Mouse (Mus musculus) right cerebral cortex, postnatal 10 days (tissue): ENCODE results near the gene Wnt6.
"Not testable (repeated sequence)": the region's sequence is repeated elsewhere in the genome, so short reads cannot be mapped to it uniquely, and the experiment has no call there.

Experiments
- DNase-seq, 2 experiments: peaks; one replicate each; pipeline ENCODE4 v3.0.0; 2021; ENCODE audit warnings: low spot score in 2 of 2

The Wnt6 gene

GRCm38 (mm10) chr1:74806360-74807311 lies 34.9 kb downstream of the Wnt6 start:
- peak; percentile 78 to 86 for DNase-seq

DNA sequence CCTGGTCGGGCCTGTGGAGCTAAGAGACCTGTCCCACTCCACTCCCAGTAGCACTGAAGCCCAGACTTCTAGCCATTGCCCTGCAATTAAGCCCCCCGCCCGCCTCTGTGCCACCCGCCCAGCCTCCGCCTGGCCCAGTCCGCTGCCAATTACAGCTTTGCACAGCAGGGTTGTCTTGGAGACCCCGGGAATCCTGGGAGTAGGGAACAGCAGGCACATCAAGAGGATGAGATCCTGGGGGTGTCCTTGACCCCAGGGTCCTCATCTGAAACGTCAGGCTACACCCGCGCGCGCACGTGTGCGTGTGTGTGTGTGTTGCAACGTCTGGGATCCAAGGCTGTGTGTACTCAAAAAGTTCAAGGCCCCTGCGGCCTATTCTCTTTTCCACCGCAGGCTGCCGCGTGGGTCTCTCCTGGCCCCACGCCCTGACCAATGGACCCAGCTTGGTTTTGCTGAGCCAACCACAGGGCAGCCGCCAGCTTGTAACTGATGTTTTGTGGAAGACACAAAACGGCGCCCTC lies 35.9 kb downstream of the Wnt6 start:
- peak in 1 of 2 experiments; percentile 54 for DNase-seq

DNA sequence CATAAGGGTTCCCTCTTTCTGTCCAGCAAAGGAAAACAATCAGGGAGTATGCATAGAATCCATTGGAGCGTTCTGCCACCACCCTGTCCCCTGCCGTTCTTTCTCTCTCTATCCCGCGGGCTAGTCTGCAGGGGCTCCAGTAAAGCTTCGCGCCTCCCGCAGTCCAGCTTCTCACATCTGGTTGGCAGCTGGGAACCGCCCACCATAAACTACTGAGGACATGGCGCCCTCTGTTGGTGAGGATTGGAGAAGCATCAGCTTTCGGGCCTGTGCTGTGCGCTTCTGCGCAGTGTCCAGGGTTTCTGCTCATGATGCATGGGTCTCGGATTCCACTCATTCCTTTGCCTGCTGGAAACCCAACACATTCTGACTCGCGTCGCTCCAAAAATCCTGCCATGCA lies 36.4 kb downstream of the Wnt6 start:
- DNase-seq = peak; percentile 92 to 93

- DNase-seq = no peak
Observed at GRCm38 (mm10) chr1:74809007-74809406, 37.3 kb downstream of the Wnt6 start.

DNA sequence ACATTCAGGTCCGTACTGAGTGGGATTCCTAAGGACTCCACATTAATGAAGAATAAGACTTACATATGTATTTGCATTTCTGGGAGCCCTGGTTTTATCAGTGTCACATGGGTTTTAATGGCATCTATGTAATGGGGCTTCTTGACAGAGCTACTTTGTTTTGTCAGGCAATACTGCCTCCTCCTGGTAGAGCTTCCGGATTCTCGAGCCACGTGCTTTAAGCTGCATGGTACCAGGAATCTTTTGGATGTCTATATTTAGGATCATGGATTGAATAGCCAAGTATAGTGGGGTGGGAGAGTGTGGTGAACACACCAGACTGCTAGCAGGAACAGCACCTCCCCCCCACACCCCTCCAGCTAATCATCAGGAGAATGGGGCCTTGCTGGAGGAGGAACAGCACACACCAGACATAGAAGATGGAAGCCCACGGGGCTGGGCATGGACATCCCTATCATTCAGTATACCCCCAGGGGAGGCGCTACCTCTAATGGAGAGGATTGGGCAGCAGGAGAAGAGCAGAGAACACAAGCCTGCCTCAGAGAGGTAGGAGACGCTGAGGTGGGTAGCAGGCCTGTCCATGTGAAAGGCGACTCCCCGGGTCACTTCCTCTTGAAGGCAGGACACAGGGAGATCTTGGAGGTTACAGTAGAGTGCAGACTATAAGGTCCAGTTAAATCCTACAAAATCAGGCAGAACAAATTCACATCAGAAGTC lies 43.4 kb downstream of the Wnt6 start:
- DNase-seq = no peak

- DNase-seq = not testable (repeated sequence)
Observed at GRCm38 (mm10) chr1:74815965-74816364, 44.3 kb downstream of the Wnt6 start.

DNA sequence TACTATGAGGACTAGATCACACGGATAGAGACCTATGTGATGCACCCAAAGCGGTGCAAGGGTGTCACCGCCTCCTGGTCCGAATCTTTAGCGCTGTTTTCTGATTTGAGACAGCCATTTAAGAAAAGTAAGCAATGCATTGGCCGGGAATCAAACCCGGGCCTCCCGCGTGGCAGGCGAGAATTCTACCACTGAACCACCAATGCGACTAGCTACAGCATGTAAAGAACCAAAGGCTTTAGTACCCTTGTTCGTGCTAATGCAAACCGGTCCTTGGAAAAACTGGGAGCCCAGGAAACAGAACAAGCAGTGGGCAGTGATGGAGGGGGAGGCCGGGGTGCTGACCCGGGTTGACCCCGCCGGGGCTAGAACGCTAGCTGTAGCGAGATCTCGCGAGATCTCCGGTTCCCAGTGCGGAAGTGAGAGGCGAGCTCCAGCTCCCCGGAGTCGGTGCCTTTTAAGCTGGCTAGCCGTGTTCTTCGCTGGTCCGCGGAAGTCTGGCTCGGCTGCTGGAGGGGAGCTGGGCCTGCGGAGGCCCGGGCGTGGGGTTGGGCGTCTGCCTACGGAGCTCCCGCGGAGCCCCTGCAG lies 45.0 kb downstream of the Wnt6 start:
- peak; percentile 95 to 96 for DNase-seq

GRCm38 (mm10) chr1:74817219-74817618 lies 45.5 kb downstream of the Wnt6 start:
- no peak for DNase-seq

GRCm38 (mm10) chr1:74818509-74818908 lies 46.8 kb downstream of the Wnt6 start:
- DNase-seq = no peak

DNA sequence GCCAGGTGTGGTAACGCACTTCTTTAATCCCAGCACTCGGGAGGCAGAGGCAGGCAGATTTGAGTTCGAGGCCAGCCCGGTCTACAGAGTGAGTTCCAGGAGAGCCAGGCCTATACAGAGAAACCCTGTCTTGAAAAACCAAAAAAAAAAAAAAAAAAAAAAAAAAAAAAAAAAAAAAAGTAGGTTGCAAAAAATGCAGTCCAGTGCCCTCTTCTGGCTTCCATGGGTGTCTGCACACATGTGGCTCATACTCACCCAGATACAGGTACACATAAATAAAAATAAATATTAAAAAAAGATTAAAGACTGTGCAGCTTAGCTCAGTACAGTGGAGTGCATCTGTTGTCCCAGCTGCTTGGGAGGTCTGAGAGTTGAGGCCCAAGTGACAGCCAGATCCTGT lies 51.9 kb downstream of the Wnt6 start:
- DNase-seq = not testable (repeated sequence)

- peak; percentile 78 to 91 for DNase-seq
Observed at GRCm38 (mm10) chr1:74824518-74825302, 53.0 kb downstream of the Wnt6 start.

DNA sequence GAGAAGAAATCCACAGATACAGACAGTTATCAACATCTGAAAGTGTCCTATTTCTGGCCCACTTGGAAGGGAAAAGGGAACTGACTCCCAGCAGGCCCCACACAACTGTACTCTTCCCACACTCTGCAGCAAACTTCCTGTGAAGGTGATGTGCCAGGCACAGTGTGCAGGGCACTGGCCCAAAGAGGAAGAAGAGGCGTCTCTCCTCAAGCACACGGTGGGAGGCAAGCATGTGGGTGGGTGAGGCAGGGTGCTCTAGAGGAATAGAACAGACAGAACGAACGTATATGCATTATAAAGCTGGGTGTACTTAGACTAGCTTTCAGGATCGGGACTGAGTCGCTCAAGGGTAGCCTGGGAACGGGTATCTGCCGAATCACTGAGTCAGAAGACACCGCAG lies 58.4 kb downstream of the Wnt6 start:
- DNase-seq = no peak

DNA sequence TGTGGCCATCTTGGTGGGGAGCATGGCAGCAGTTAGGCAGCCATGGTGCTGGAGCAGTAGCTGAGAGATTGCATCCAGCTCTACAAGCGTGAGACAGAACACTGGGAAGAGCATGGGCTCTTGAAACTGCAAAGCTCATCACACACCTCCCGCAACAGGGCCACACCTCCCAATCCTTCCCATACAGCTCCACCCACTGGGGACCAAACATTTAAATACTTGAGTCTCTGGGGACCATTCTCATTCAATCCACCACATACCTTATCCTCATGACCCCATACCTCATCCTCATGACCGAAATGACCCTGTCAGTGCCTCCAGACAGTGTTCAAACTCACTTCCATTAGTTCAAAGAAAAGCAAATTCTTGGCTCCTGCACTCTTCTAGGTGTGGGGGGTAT lies 61.6 kb downstream of the Wnt6 start:
- no peak for DNase-seq
